Mouse (Mus musculus) liver, postnatal 0 days (tissue): ENCODE results near the gene Dhx40.
A peak's percentile ranks its signal among the peaks of the same experiment; 100 is the strongest.

Experiments
- CTCF ChIP-seq: sonication (generic); IDR thresholded peaks from 2 replicates; pipeline ENCODE4 v1.5.1; 2016; ENCODE audit warnings: antibody characterized with exemption, low read depth
- EP300 ChIP-seq: IDR thresholded peaks from 2 replicates; pipeline ENCODE4 v1.6.1; 2016; ENCODE audit warnings: antibody characterized with exemption, low read depth, mild to moderate bottlenecking

GRCm38 (mm10) chr11:86757480-86758371, 49.8 kb downstream of the Dhx40 start, which contains the start of gene Cltc:
- TF ChIP-seq CTCF = peak; percentile 62
- TF ChIP-seq EP300 = peak; percentile 94
